Mouse (Mus musculus) adrenal gland, postnatal 14 days (tissue): Measurements from ENCODE around the gene Cnst. TPM values are rescaled to one million over a fixed set of nuclear protein-coding genes. Genes with fewer than 3 reads are reported as not detected.
A peak's percentile ranks its signal among the peaks of the same experiment; 100 is the strongest.
"Not testable (repeated sequence)": the region's sequence is repeated elsewhere in the genome, so short reads cannot be mapped to it uniquely, and the experiment has no call there.

ENCODE experiments used
- DNase-seq: peaks from one replicate; pipeline ENCODE4 v3.0.0; 2021; ENCODE audit warnings: mixed read lengths
- total RNA-seq: library from RNA; stranded (reverse); gene quantifications from 2 replicates; pipeline ENCODE4 v1.2.3, GENCODE M21; 2021

The Cnst gene
- total RNA-seq, 1 experiment from 2014 or later: 40.4 TPM

- peak; percentile 87 for DNase-seq
Observed at GRCm38 (mm10) chr1:179645101-179645979, 99.2 kb downstream of the Cnst start.

DNA sequence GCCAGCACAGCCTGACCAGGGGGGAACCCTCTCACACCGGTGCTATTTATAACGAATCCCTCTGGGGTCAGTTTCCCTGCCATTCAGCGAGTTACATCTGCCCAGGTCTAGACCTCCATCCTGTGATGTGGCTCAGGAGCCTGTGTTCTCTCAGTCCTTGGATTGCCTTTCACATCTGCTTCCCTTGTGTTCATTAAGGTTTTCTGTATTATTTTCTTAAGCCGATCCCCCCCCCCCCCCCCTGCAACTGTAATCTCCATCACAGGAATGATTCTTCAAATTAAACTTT, 99.8 kb downstream of the Cnst start:
- no peak for DNase-seq

GRCm38 (mm10) chr1:179648678-179649077, 102.5 kb downstream of the Cnst start:
- DNase-seq: not testable (repeated sequence)

- no peak for DNase-seq
Observed at GRCm38 (mm10) chr1:179649324-179649723, 103.2 kb downstream of the Cnst start.

GRCm38 (mm10) chr1:179650284-179650683, 104.1 kb downstream of the Cnst start:
- DNase-seq: no peak

DNA sequence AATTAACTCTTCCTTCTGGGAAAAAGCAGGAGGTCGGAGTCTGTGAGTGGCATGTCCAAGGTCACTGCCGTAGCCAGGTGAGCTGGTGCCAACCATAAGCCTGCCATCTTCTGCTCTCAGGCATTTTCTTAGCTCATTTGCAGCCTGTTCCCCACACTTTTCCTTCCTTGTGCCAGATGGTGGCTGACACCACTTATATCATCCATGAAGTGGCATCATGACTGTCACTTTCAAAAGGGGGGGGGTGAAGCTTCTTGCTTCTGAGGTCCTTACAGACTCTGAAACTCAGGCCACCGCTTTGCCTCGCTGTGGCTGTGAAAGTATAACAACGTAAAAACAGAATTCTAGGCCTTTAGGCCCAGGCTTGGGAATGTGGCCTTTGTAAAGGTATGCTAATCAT, 105.1 kb downstream of the Cnst start:
- no peak for DNase-seq

DNA sequence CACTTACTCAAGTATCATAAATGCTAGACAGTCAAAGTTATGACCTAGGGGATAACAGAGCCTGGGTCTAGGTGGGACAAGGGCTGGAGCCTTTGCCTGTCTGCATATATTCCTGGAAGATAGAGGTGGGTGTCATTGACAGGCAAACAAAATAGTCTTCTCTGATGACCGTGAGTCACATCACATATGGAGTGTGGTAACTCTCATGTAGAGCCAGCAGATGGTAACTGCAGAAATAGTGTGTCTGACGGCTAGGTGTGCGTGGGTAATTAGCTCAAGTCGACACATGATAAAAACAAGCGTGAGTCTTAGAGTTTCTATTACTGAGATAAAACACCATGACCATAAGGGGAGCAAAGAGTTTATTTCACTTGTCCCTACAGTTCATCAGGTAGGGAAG, 116.9 kb downstream of the Cnst start:
- DNase-seq: no peak

DNA sequence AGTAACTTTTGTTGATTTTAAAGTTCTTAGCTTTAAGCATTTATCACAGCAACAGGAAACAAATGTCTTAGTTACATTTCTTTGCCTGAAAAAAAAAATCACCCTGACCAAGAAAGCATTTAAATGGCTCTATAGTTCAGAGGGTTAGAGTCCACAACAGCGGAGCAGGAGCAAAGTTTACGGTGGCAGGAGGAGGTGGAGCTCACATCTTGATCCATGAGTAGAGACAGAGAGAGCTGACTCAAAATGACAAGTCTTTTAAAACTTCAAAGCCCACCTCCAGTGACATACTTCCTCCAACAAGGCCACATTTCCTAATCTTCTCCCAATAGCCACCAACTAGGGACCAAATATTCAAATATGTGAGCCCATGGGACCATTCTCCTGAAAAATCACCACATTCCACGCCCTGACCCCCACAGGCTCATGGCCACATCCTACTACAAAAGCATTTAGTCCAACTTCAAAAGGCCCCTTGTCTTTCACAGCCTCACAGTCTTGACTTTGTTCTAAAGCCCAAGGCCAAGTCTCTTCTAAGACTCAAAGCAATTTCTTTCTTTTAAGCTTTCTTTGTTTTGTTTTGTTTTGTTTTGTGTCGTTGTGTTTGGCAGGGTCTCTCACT, 118.2 kb downstream of the Cnst start:
- DNase-seq: no peak

- no peak for DNase-seq
Observed at GRCm38 (mm10) chr1:179666971-179667370, 120.8 kb downstream of the Cnst start.

DNA sequence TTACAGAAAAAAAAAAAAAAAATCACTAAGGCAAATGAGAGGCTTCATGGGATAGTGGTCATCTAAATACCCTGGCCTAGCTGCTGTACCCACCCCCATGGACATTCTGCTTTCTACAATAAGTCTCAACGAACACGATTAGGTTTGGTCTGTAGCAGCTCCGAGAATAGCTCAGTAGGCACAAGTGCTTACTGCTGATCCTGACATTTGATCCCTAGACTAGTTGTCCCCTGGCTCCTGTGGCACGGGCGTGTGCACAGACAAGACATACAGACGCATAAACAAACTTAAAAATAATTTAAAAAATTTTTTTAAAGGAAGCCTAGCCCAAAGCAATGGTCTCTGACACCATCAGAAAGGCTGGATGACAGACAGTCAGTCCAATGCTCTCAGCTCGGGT, 121.3 kb downstream of the Cnst start:
- DNase-seq: no peak

DNA sequence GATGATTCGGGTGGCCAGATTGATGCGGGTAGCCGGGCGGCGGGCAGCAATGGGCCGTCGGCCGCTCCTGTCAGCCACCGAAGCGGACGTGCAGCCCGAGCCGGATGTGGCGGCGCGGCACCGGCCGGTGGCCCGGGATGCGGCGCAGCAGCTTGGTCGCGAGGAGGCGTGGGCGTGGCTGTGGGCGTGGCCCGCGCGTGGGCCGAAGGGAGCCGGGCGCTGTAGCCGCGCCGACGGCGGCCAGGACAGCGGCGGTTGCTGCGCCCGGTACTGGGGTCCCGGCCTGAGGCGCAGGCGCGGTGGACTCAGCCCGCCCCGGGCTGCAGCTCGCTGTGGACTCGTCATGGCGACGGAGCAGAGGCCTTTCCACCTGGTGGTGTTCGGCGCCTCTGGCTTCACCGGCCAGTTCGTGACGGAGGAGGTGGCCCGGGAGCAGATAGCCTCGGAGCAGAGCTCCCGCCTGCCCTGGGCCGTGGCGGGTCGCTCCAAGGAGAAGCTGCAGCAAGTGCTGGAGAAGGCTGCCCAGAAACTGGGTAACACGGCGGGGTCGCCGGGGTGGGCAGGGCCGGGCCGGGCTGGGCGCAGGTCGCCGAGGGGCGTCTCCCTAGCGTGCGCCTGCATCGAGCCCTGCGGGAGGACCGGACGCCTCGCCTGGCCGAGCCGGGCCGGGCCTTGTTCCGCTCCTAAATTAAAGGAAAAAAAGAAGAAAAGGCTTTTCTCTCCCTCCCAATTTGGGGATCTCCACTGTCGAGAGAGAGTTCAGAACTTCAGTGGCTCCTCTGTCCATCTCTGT, 122.0 kb downstream of the Cnst start, which contains the start of gene Sccpdh:
TSS of gene Sccpdh (plus strand) at position 198 of the 793 bp plus-strand sequence.
- peak; percentile 95 for DNase-seq

GRCm38 (mm10) chr1:179668836-179669537, 122.8 kb downstream of the Cnst start:
- DNase-seq: peak; percentile 36

DNA sequence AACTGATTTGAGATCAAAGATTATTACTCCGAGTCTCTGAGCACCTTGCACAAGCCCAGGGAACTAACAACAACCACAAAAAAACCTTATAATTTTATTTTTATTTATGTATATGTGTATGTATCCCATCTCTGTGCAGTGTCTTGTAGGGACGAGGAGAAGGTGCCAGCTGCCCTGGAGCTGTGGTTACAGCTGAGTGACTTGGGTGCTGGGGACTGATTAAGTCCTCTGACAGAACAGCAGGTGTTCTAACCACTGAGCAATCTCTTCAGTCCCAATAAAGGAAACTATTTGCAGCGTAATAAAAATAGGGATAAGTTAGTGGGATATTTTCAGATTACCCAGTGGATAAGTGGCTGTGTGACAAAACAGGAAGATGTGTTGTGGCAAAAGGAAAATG, 128.2 kb downstream of the Cnst start:
- no peak for DNase-seq

DNA sequence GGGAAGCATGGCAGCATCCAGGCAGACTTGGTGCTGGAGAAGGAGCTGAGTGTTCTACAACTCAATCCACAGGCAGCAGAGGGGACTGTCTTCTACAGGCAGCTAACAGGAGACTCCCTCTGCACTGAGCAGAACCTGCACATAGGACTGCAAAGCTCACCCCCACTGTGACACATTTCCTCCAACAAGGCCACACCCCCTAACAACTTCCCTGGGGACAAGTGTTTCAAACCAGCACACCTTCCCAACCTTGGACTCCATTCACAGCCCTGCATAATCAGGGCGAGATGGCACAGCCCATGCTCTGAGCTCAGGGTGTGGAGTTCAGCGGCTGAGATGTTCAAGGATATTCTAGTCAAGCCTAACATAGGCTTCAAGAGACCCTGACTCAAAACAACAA, 130.9 kb downstream of the Cnst start:
- DNase-seq: no peak

Other genes with a start within 250 kb of the Cnst start
- 6.5 and 7.3 TPM in 2 replicates for gene Smyd3, start 28.3 kb upstream of the Cnst start, total RNA-seq
- 57.2 and 67.9 TPM in 2 replicates for gene Tfb2m, start 103 bp upstream of the Cnst start, total RNA-seq
- 29.0 and 33.3 TPM in 2 replicates for gene Sccpdh, start 121.8 kb downstream of the Cnst start, total RNA-seq
- 0.15 TPM in 1 of 2 replicates, not detected in the other for gene Kif28, start 198.9 kb downstream of the Cnst start, total RNA-seq